Mouse (Mus musculus) R1 (cell line): Measurements from ENCODE around the gene Chn2.

ENCODE experiments used
- DNase-seq: peaks from one replicate; pipeline ENCODE4 v3.0.0-alpha.2; 2018; ENCODE audit warnings: low read depth, low spot score

Gene Chn2

DNA sequence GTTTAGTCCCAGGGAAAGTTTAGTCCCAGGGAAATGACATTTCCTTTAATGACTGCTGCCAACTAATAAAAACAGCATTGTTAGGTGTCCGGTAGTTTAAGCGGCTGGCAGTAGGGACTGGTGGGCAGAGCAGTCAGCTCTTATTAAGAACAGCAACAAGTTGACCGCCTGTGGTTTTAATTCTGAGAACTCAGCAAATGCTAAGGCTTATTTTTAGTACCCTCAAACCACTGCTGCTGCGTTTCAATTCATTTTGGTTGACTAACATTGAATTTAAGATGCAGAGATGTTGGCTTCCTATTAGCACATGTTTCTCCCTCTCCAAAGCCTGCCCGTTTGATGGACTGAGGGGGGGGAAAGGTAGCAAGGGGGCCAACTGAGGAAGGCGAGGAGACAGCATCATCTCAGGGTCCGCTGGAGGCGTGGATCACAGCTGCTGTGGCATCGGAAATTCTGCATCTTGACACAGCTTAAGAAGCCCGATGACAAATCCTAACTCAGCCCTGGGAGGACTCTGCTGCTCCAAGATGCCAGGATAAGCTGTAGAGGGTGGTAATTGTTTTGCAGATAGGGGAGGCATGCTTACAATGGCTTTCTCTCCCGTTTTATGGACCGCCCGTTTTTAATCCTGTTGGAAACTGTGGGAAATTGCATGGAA is 2.2 kb downstream of the Chn2 start:
- DNase-seq = no peak

- DNase-seq = no peak
These were observed 2.8 kb downstream of the Chn2 start for GRCm38 (mm10) chr6:54042142-54042541.

DNA sequence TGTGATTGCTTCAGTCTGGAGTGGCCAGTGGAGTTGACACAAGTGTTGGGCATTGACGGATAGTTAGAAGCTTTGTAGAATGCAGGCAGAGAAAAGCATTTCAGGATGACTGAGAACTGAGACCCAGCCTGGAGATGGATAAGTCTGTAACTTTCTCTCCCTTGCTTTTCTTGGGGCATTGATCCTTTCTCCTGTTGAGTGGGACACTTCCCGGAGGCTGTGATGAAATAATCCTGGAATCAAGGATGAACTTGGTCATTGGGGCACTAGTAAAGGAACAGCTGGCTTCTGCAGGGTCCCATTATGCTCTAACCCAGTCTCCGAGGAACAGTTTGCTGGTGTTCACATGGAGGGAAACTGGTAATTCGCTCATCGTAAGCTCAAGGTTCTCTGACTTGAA is 4.2 kb downstream of the Chn2 start:
- no peak for DNase-seq

DNA sequence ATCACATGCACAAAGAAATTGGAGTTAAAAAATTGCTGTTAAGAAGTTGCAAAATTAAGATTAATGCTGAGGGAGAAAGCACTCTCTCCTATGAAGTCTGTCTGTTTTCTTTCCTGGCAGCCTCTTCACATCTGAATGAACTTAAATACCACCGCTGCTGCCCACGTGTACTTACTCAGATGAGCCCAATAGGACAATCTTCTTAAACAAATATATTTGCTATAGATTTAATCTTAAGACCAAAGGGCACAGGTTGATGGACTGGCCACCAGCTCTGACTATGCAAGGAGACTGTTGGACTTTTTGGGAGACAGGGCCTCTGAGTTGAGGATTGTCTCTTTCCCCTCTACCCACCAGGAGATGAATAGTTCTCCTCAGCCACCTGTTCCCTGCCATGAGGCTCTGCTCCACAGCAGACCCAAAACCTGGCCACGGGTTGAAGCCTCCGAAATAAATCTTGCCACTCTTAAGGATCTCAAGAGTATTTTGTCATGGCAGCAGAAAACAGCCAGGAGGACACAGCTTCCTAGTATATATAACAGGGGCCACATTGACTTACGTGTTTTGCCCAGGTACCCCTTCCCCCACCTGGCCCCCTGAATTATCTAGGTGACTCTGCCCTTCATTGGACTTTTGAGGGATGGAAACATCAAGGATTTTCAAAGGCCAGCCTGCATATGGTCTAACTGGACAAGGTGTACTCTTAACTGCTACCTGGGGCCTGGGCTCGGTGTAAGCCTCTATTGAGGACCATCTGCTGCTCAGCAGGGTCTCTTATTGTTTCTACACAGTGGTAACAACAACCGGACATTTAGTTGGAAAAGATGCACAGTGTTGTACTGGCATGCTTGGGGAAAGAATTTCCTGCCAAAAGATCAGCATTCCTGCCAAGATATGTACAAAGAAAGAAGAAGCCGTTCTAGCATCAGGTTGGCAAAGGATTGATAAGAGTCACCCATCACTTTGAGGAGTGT is 6.7 kb downstream of the Chn2 start:
- DNase-seq = peak; percentile 50

- DNase-seq = no peak
These were observed 7.8 kb downstream of the Chn2 start for GRCm38 (mm10) chr6:54046884-54047747.

DNA sequence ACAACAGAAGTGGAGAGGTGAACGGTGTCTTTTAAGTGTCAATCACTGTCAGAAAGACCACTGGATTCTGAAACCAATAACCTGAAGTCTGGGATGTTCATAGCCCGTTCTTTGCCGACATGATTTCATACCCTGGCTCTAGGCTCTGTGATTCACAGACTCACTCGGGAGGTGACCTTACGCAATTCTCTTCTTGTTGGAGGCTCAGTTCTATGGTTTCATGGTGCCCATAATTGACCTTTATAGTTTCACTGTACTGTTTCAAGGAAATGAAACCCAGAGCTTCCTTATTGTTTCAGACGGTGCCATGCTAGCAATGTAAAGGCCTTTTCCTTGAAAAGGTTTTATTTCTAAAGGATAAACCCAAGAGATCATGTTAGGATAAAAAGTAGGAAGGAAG is 9.4 kb downstream of the Chn2 start:
- DNase-seq = no peak

DNA sequence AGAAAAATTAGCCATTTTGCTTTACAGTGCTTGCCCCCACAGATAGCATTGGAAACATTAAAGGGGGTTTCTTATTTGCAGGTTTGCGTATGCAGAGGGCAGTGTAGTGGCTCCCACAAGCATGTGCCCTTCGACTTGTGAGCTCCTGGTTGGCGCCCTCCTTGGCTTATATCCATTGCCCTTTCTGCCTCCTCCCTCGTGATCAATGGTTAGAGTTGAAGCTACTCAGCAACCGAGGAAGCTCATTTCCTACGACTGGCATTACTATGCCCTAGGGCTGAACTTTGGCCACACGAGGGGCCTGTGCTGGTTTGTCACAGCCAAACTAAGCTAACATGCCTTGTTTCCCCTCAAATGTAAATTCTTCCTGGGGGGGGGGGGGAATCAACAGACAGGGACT is 11.8 kb downstream of the Chn2 start:
- DNase-seq = no peak

- no peak for DNase-seq
These were observed 12.8 kb downstream of the Chn2 start for GRCm38 (mm10) chr6:54052124-54052523.

- no peak for DNase-seq
These were observed 13.3 kb downstream of the Chn2 start for GRCm38 (mm10) chr6:54052666-54053065.

DNA sequence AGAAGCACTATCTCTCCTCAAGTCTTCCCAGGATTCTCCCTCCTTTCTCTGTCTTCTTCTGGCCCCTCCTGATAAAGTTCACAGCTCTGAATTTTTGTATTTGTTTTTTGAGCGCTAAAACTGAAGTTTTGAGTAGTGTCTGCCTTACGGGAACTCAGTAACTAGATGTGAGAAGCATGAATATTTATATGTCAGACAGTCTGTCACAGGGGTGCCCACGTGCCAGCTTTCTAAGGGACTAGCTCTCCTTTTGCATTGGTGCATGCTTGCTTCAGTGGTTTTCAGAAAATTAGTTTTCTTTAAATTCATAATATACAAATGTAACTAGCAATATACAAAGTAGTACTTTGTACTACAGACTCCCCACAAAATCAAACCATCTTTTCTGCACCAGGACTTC is 14.0 kb downstream of the Chn2 start:
- no peak for DNase-seq

DNA sequence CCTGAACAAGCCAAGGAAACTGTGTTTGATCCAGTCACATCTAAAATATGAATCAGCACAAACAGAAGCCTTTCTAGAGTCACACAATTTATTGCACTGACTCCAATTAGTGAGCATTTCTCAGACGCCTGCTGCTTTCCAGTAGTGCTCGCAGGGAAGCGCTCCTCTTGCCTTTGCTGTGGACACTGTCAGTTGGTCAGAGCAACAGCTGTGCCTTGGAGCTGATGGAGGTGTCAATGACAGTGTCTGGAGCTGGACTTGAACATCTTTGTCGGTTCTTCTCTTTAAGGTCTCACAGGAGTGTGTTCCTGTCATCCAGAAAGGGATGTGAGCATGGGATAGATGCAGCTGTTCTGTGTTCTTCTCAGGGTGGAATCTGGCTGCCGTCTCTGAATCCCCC is 16.0 kb downstream of the Chn2 start:
- DNase-seq = no peak

GRCm38 (mm10) chr6:54056548-54057532 is 17.5 kb downstream of the Chn2 start:
- DNase-seq = no peak

DNA sequence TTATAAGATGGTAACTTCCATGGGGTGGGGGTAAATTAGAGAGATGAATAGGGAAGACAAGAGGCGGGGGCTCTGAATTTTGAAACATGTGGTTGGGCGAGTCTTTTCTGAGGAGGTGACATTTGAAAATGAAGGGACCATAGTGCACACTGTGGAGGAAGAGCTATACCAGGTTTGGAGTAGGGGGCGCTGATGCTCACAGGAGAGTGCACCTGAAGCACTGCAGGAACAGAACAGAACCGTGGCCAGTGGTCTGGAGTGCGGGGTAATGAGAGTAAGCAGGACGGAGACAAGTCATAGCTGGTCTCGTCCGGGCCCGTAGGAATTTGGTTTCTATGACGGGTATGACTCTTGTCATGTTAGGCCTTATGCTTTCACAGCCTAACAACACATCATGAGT is 18.3 kb downstream of the Chn2 start:
- peak; percentile 57 for DNase-seq

DNA sequence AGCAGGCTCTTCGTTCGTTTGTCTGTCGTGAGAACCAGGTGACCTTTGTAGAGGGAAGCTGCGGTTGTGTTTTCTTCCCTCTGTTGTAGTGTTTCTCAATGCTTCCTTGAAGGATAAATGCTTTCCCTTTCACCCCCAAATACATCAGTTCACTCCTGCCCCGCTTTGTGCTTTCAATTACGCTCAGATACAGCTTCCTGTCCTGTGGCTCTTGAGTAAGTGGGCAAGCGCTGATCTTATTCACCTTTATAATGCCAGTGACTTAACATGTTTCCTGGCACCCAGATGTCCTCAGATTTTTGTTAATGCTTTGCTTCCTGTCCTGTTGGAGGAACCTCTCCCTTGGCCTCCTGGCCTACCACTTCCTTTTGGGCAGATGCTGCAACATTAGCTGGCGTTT is 19.5 kb downstream of the Chn2 start:
- no peak for DNase-seq

GRCm38 (mm10) chr6:54060258-54060657 is 20.9 kb downstream of the Chn2 start:
- no peak for DNase-seq

DNA sequence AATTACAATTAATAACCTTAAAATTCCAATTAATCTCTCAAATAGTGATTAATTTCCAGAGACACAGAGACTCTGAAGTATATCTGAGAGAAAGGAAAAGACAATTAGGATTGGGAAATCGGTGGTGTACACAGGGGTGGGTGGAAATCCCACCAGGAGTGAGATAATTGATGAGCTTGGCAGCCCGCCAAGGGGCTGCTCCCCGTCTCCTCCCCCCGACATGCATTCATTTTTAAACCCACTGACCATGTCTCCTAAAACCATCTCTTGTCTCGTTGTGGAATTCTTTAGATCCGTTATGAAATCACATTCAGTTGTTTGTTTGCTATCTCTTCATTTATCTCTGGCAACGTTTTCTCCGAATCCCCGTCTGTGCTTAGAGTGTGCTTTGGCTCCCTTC is 22.0 kb downstream of the Chn2 start:
- DNase-seq = no peak

- no peak for DNase-seq
These were observed 24.5 kb downstream of the Chn2 start for GRCm38 (mm10) chr6:54063878-54064277.

DNA sequence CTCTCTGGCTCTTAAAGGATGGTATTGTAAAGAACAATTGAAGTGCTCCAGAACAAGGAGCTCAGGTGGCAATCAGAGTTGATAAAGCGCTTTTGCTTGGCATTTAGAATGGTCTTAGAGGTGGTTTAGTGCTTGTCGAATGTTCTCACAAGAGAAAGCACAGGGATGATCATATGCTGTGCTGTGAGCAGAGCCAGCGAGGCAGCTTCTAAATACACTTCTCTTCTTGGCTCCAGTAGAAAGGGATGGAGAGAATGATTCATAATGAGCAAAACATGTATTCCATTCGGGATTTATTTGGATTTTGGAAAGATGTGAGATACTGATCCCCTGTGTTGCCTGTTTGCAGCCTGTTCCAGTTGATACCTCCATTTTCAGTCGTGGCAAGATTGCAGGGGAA is 28.0 kb downstream of the Chn2 start:
- no peak for DNase-seq

GRCm38 (mm10) chr6:54068882-54069281 is 29.5 kb downstream of the Chn2 start:
- DNase-seq = no peak

DNA sequence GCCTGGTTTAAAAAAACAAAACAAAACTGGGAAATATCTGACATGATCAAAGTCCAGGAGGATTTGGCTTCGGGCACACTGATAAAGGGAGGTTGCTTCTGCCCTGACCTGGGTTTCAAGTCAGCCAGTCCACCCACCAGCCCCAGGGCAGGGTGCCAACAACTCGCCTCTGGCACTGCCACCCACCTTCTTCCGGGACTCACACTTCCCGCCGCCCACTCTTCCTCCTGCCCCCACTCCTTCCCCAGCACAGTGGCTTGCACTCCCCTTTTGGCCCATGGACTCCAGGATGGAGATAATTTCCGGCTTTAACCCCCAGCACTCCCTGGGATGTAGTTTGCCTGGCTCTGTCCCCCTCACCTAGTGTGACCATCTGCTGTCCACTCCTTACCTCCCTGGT is 31.4 kb downstream of the Chn2 start:
- DNase-seq = no peak

DNA sequence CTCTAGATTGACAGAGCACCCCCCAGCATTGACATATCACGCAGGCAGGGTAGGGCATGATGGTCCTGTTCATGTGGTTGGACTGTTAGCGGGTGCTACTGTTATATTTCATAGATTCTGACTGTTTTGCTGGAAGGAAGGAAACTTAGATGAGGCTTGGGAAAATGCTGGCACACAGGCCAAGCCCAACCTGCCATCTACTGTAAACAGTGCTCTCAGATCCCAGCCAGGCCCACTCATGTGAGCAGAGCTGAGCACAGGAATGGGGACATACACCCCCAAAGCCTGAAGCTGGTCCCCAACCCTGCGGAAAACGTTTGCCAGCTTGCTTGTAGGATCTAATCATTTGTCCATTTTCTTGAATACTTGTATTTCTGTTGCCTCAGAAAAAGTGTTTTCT is 32.1 kb downstream of the Chn2 start:
- no peak for DNase-seq
